In the genomic region with DNA sequence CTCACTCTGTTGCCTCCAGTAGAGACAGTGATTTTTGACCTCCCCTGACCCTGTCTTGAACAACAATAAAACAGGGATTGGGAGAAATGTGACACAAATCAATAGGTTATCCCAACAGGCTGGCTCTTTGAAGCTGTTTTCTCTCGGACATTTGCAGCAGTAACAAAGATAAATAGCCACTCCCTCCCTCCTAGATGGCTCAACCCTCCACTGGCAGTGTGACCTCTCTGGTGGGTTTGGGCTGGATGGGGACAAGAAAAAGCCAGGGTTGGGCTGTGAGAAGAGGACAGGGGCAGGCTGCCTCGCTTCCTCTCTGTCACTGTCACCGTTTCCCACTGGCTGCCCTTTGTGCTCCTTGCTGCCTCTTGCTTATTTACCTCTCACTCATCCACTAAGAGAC, we compare ENCODE assay signal across 22 mouse cellular contexts. TPM values are rescaled to one million over a fixed set of nuclear protein-coding genes. Genes with fewer than 3 reads are reported as not detected.
A peak's percentile ranks its signal among the peaks of the same experiment; 100 is the strongest.
DNase-seq lines count a peak whose midpoint lies in the region; ATAC-seq and TF ChIP-seq lines count a peak whose summit lies in the region.
"Had no signal": no experiment of that assay in that cellular context is flagged by ENCODE, and none has a peak within 500 bp of the region (broad histone marks: within the 10 kb centered on the region; RNA-seq: fewer than 3 reads in every experiment).

No protein-coding gene starts in this region.

- H3K4me3 ChIP-seq in midbrain, embryonic 11.5 days (ENCODE audit: low read depth, low read length), result no peak overlapping the region
- no peak overlapping the region for H3K4me3 ChIP-seq in midbrain, embryonic 15.5 days
- no peak overlapping the region for H3K4me3 ChIP-seq in liver, postnatal 0 days (ENCODE audit: low read depth, low read length)
- H3K4me3 ChIP-seq: forebrain, embryonic 15.5 days; heart, embryonic 10.5 days; heart, embryonic 13.5 days; hindbrain, embryonic 12.5 days; hindbrain, embryonic 15.5 days; intestine, embryonic 15.5 days had no signal

- ATAC-seq in midbrain, embryonic 11.5 days (ENCODE audit: low FRiP score), result no peak
- ATAC-seq in midbrain, embryonic 15.5 days (replicated peaks), result no peak
- peak; percentile 61 for ATAC-seq in liver, postnatal 0 days
- ATAC-seq: forebrain, embryonic 15.5 days; intestine, embryonic 15.5 days had no signal

- peak; percentile 22 for DNase-seq in embryo, embryonic 10.5 days (ENCODE audit: low spot score)
- DNase-seq in embryo, embryonic 11 days, result no peak
- DNase-seq in midbrain, embryonic 11.5 days (ENCODE audit: low spot score, missing footprints), result peak; percentile 78
- DNase-seq in liver, postnatal 0 days, result no peak
- DNase-seq in T-cell, adult 2 months (ENCODE audit: low spot score), result no peak
- DNase-seq: adrenal gland, adult 2 months; adrenal gland, postnatal 14 days; cerebellum, adult 11 months; cerebellum, adult 2 months; cerebellum, adult 9-11 months; cerebellum, postnatal 25 days; gastrocnemius, postnatal 25 days; heart, adult 18-20 months; heart, postnatal 14 days; heart, postnatal 4 days had no signal

- H3K9me3 ChIP-seq in midbrain, embryonic 11.5 days (ENCODE audit: control insufficient read depth, low read length), result no peaks in the 10 kb centered on the region
- no peaks in the 10 kb centered on the region for H3K9me3 ChIP-seq in midbrain, embryonic 15.5 days
- no peaks in the 10 kb centered on the region for H3K9me3 ChIP-seq in liver, postnatal 0 days (ENCODE audit: low read length)
- H3K9me3 ChIP-seq: forebrain, embryonic 15.5 days; heart, embryonic 10.5 days; heart, embryonic 13.5 days; hindbrain, embryonic 12.5 days; hindbrain, embryonic 15.5 days; intestine, embryonic 15.5 days had no signal

- no peaks in the 10 kb centered on the region; the same call in 1 of the 2 replicates for H3K27me3 ChIP-seq in midbrain, embryonic 11.5 days (ENCODE audit: control insufficient read depth, insufficient read depth, low read length)
- peaks cover 2% of the 10 kb centered on the region for H3K27me3 ChIP-seq in midbrain, embryonic 15.5 days (replicated peaks)
- no peaks in the 10 kb centered on the region for H3K27me3 ChIP-seq in liver, postnatal 0 days (ENCODE audit: insufficient read depth, low read length)
- H3K27me3 ChIP-seq: forebrain, embryonic 15.5 days; hindbrain, embryonic 15.5 days; intestine, embryonic 15.5 days had no signal

- no peak overlapping the region for H3K27ac ChIP-seq in midbrain, embryonic 11.5 days (ENCODE audit: low read depth, low read length)
- H3K27ac ChIP-seq in midbrain, embryonic 15.5 days, result no peak overlapping the region
- no peak overlapping the region for H3K27ac ChIP-seq in liver, postnatal 0 days (ENCODE audit: low read depth)
- H3K27ac ChIP-seq: forebrain, embryonic 15.5 days; heart, embryonic 10.5 days; heart, embryonic 13.5 days; hindbrain, embryonic 12.5 days; hindbrain, embryonic 15.5 days; intestine, embryonic 15.5 days had no signal

- H3K4me1 ChIP-seq in midbrain, embryonic 11.5 days (ENCODE audit: control insufficient read depth, insufficient read depth, low read length), result peaks cover 5% of the 10 kb centered on the region; the same call in 1 of the 2 replicates
- no peaks in the 10 kb centered on the region for H3K4me1 ChIP-seq in midbrain, embryonic 15.5 days
- H3K4me1 ChIP-seq in liver, postnatal 0 days (ENCODE audit: insufficient read depth), result 0 out of 2 replicates have a peak, but pooled peaks cover 2% of the 10 kb centered on the region
- H3K4me1 ChIP-seq: forebrain, embryonic 15.5 days had no signal

- no peak overlapping the region for H3K4me2 ChIP-seq in midbrain, embryonic 11.5 days
- no peak overlapping the region for H3K4me2 ChIP-seq in midbrain, embryonic 15.5 days
- no peak overlapping the region for H3K4me2 ChIP-seq in liver, postnatal 0 days (ENCODE audit: low read depth, low read length)
- H3K4me2 ChIP-seq: forebrain, embryonic 15.5 days; heart, embryonic 13.5 days; hindbrain, embryonic 12.5 days; hindbrain, embryonic 15.5 days; intestine, embryonic 15.5 days had no signal

- no peak for TF ChIP-seq CTCF in liver, postnatal 0 days (IDR thresholded peaks at IDR 0.05; ENCODE audit: low read depth)

- no peak overlapping the region for H3K9ac ChIP-seq in midbrain, embryonic 11.5 days (ENCODE audit: low read length)
- H3K9ac ChIP-seq in midbrain, embryonic 15.5 days, result no peak overlapping the region
- H3K9ac ChIP-seq in liver, postnatal 0 days (replicated peaks), result no peak overlapping the region
- H3K9ac ChIP-seq: forebrain, embryonic 15.5 days; heart, embryonic 13.5 days; hindbrain, embryonic 12.5 days; hindbrain, embryonic 15.5 days; intestine, embryonic 15.5 days had no signal

- TF ChIP-seq EP300 in liver, postnatal 0 days (IDR thresholded peaks at IDR 0.05; ENCODE audit: low read depth), result no peak

- H3K36me3 ChIP-seq in midbrain, embryonic 11.5 days (ENCODE audit: control insufficient read depth, insufficient read depth, low read length), result no peaks in the 10 kb centered on the region
- no peaks in the 10 kb centered on the region for H3K36me3 ChIP-seq in midbrain, embryonic 15.5 days (replicated peaks)
- H3K36me3 ChIP-seq in liver, postnatal 0 days (replicated peaks; ENCODE audit: insufficient read depth, low read length), result no peaks in the 10 kb centered on the region
- H3K36me3 ChIP-seq: forebrain, embryonic 15.5 days; heart, embryonic 10.5 days; heart, embryonic 13.5 days; hindbrain, embryonic 12.5 days; hindbrain, embryonic 15.5 days; intestine, embryonic 15.5 days had no signal

- WGBS in midbrain, embryonic 11.5 days, result 35% methylated on average over 3 of the region's 3 CpGs
- WGBS in midbrain, embryonic 15.5 days, result 39% methylated on average over 3 of the region's 3 CpGs
- 21% methylated on average over 3 of the region's 3 CpGs for WGBS in liver, postnatal 0 days (ENCODE audit: insufficient replicate concordance)

RNA-seq across cellular contexts. Expression of gene Esrrb, which starts 36.6 kb away (rescaled TPM):
- polyA plus RNA-seq in midbrain, embryonic 11.5 days (2014; fragmentation: Nextera tagmentation; extraction: Ambion mirVana), result 1.00 and 1.3 TPM in 2 replicates
- 4.6 and 5.5 TPM in 2 replicates for polyA plus RNA-seq in midbrain, embryonic 15.5 days (2015; fragmentation: Nextera tagmentation; extraction: Ambion mirVana)
- polyA plus RNA-seq in liver, postnatal 0 days (2015; fragmentation: Nextera tagmentation; extraction: Ambion mirVana), result 0.09 and 0.13 TPM in 2 replicates

Comparison
In these comparisons a context has a peak if more than half of its experiments do, and no peak if none do; other contexts are left out.
1. DNase-seq: peak in embryo, embryonic 10.5 days (single experiment) and midbrain, embryonic 11.5 days (single experiment); none in embryo, embryonic 11 days (single experiment), liver, postnatal 0 days (single experiment) and T-cell, adult 2 months (single experiment).